8 mouse cellular contexts compared by ENCODE assay signal in genomic region chr9:57759289-57759688, GRCm38 (mm10). TPM values are rescaled to one million over a fixed set of nuclear protein-coding genes. Genes with fewer than 3 reads are reported as not detected.
A peak's percentile ranks its signal among the peaks of the same experiment; 100 is the strongest.
DNase-seq lines count a peak whose midpoint lies in the region; ATAC-seq and TF ChIP-seq lines count a peak whose summit lies in the region.

No protein-coding gene starts in this region.

- ATAC-seq in frontal cortex, adult (ENCODE audit: low TSS enrichment), result no peak
- peak; percentile 22; the same call in 1 of the 2 replicates for ATAC-seq in heart, embryonic 14.5 days (ENCODE audit: insufficient number of reproducible peaks, insufficient read depth, low FRiP score, low read depth)

- peaks cover 73% of the 10 kb centered on the region for H3K36me3 ChIP-seq in heart, embryonic 14.5 days (ENCODE audit: control insufficient read depth, insufficient read depth, low read length)
- peaks cover 53% of the 10 kb centered on the region for H3K36me3 ChIP-seq in spleen, adult 2 months (ENCODE audit: control insufficient read depth, insufficient read depth, low read length)

- TF ChIP-seq CTCF in layer of hippocampus, adult 2 months (conservative IDR thresholded peaks at IDR 0.05), result peak; percentile 98
- TF ChIP-seq CTCF in spleen, adult 2 months (IDR thresholded peaks at IDR 0.05; ENCODE audit: extremely low read depth, insufficient read depth, insufficient read length, insufficient replicate concordance), result peak; percentile 84; the same call in 1 of the 2 replicates

- peak; percentile 38 to 76 for DNase-seq in frontal cortex, adult 2 months (ENCODE audit: extremely low spot score in 1 of 2, low spot score in 1 of 2)
- peak; percentile 88 for DNase-seq in adrenal gland, postnatal 10 days
- peak; percentile 55 for DNase-seq in embryo, embryonic 9.5 days (ENCODE audit: extremely low spot score)
- peak; percentile 49 to 72 for DNase-seq in layer of hippocampus, adult 2 months (ENCODE audit: low spot score in 2 of 2)
- peak; percentile 82 for DNase-seq in lung, postnatal 14 days
- peak; percentile 45 to 67 for DNase-seq in spleen, adult 2 months (ENCODE audit: low read depth in 1 of 2, low spot score in 2 of 2)

- no peak for TF ChIP-seq POLR2A in spleen, adult 2 months (IDR thresholded peaks at IDR 0.05; ENCODE audit: low read depth, low read length)

- 22% methylated on average over 6 of the region's 6 CpGs for WGBS in heart, embryonic 14.5 days
- WGBS in spleen, adult 2 months, result 13% methylated on average over 6 of the region's 6 CpGs

- no peak overlapping the region for H3K4me3 ChIP-seq in heart, embryonic 14.5 days (ENCODE audit: control insufficient read depth in 1 of 2, insufficient read depth in 1 of 2, low read depth in 1 of 2, low read length in 2 of 2)
- no peak overlapping the region; the same call in 1 of the 2 replicates for H3K4me3 ChIP-seq in layer of hippocampus, adult 2 months
- no peak overlapping the region for H3K4me3 ChIP-seq in spleen, adult 2 months (ENCODE audit: extremely low read depth, insufficient read depth, insufficient read length)

- no peaks in the 10 kb centered on the region for H3K27me3 ChIP-seq in heart, embryonic 14.5 days (ENCODE audit: control insufficient read depth, insufficient read depth, low read length)
- H3K27me3 ChIP-seq in spleen, adult 2 months (ENCODE audit: control insufficient read depth, insufficient read depth, low read length), result no peaks in the 10 kb centered on the region

- H3K27ac ChIP-seq in heart, embryonic 14.5 days (replicated peaks in 1 of 2; ENCODE audit: control insufficient read depth in 1 of 2, insufficient read depth in 1 of 2, low read depth in 2 of 2, low read length in 2 of 2), result no peak overlapping the region
- H3K27ac ChIP-seq in layer of hippocampus, adult 2 months, result peak overlapping the region; percentile 21
- H3K27ac ChIP-seq in spleen, adult 2 months (ENCODE audit: insufficient read depth, low read length), result no peak overlapping the region

- H3K4me1 ChIP-seq in heart, embryonic 14.5 days (ENCODE audit: control insufficient read depth in 2 of 2, insufficient read depth in 2 of 2, low read length in 2 of 2), result peaks cover 13 to 42% of the 10 kb centered on the region in 2 experiments
- H3K4me1 ChIP-seq in spleen, adult 2 months (ENCODE audit: control insufficient read depth, insufficient read depth, insufficient read length), result peaks cover 18% of the 10 kb centered on the region; the same call in 1 of the 2 replicates

- H3K4me2 ChIP-seq in heart, embryonic 14.5 days (ENCODE audit: low read length), result no peak overlapping the region; the same call in 1 of the 2 replicates

- 0 out of 2 replicates have a peak overlapping the region, but pooled peaks have one; percentile 11 for H3K9ac ChIP-seq in heart, embryonic 14.5 days (ENCODE audit: low read length)

- no peaks in the 10 kb centered on the region for H3K9me3 ChIP-seq in heart, embryonic 14.5 days (ENCODE audit: control insufficient read depth, low read length)

RNA-seq across cellular contexts. Expression of gene Clk3, which starts 6.4 kb away (rescaled TPM):
- 156 and 191 TPM in 2 replicates for polyA plus RNA-seq in frontal cortex, adult 2 months (2012; rRNA removed)
- 10 to 100 TPM; 65.3 to 79.1 TPM for total RNA-seq in adrenal gland, postnatal 10 days (2021)
- polyA plus RNA-seq in heart, embryonic 14.5 days (2014; fragmentation: Nextera tagmentation; extraction: Ambion mirVana), result 46.3 and 53.2 TPM in 2 replicates
- total RNA-seq in layer of hippocampus, adult 2 months (2021), result 10 to 100 TPM; 80.2 to 83.4 TPM
- polyA plus RNA-seq in spleen, adult 2 months (2012; rRNA removed), result 99.1 and 117 TPM in 2 replicates

RNA-seq across cellular contexts. Expression of gene Edc3, which starts 50.9 kb away (rescaled TPM):
- 12.3 and 13.3 TPM in 2 replicates for polyA plus RNA-seq in frontal cortex, adult 2 months (2012; rRNA removed)
- 10 to 100 TPM; 11.7 to 12.0 TPM for total RNA-seq in adrenal gland, postnatal 10 days (2021)
- 11.0 and 12.6 TPM in 2 replicates for polyA plus RNA-seq in heart, embryonic 14.5 days (2014; fragmentation: Nextera tagmentation; extraction: Ambion mirVana)
- total RNA-seq in layer of hippocampus, adult 2 months (2021), result 10 to 100 TPM; 13.2 to 14.1 TPM
- 9.9 and 11.2 TPM in 2 replicates for polyA plus RNA-seq in spleen, adult 2 months (2012; rRNA removed)
